28 mouse cellular contexts compared by ENCODE assay signal in the genomic region with DNA sequence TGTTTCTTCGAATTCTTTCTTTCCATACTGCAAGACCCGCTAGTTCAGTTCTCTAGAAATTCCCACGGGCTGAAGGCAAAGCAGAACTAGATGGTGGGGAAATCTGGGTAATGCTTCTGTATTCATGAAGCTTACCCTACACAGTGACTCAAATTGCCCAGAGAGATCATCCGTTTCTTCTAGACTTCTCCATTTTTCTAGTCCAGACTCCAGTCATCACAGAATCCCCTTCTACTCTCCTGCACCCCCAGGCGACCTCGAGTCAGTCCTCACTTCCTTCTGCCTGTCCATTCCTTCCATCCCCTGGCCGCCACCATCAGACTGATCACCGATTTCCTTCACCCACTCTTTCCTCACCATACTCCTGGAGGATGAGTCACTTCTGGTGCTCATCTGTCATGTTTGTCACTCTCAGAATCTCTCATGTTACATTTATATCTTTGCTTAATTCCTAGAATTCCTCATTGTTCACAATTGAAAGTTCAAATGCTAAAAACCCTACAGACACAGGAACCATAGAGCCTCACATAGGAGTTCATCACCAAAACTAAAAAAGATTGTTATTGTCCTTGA. TPM values are rescaled to one million over a fixed set of nuclear protein-coding genes. Genes with fewer than 3 reads are reported as not detected.
DNase-seq lines count a peak whose midpoint lies in the region; ATAC-seq and TF ChIP-seq lines count a peak whose summit lies in the region.
"Had no signal": no experiment of that assay in that cellular context is flagged by ENCODE, and none has a peak within 500 bp of the region (broad histone marks: within the 10 kb centered on the region; RNA-seq: fewer than 3 reads in every experiment).

No protein-coding gene starts in this region.

- no peak for TF ChIP-seq POLR2A in bone marrow macrophage, adult 2 months (IDR thresholded peaks at IDR 0.05; ENCODE audit: borderline replicate concordance, low read depth, low read length)

- ATAC-seq in megakaryocyte progenitor cell, adult 5-6 weeks (replicated peaks; ENCODE audit: poor library complexity): peak; percentile 69
- ATAC-seq: CD4-positive, CD25-positive, alpha-beta regulatory T cell, adult 4 months; intestine, embryonic 15.5 days had no signal

- no peak overlapping the region for H3K4me3 ChIP-seq in bone marrow macrophage, adult 2 months (ENCODE audit: insufficient read depth, low read length)
- H3K4me3 ChIP-seq: embryonic facial prominence, embryonic 10.5 days; forebrain, embryonic 12.5 days; hindbrain, embryonic 15.5 days; intestine, embryonic 15.5 days; midbrain, embryonic 10.5 days; stomach, embryonic 15.5 days had no signal

- peak; percentile 36 for DNase-seq in layer of hippocampus, adult 9-11 months
- DNase-seq in layer of hippocampus, postnatal 25 days (ENCODE audit: extremely low spot score in 1 of 2, low spot score in 1 of 2): no peak
- peak; percentile 43 for DNase-seq in right cerebral cortex, adult 18-20 months
- DNase-seq in right cerebral cortex, postnatal 10 days (ENCODE audit: low spot score in 2 of 2): no peak
- DNase-seq in T-cell, adult 2 months (ENCODE audit: low spot score): no peak
- DNase-seq in gastrocnemius, adult 8-10 months (ENCODE audit: low spot score in 2 of 2): no peak
- DNase-seq: adrenal gland, postnatal 14 days; cerebellum, adult 2 months; cerebellum, postnatal 36 days; heart, adult 18-20 months; heart, postnatal 36 days; kidney, postnatal 4 days; retina, postnatal 1 day; thymus, adult 18-20 months had no signal

- no peak for TF ChIP-seq CTCF in bone marrow macrophage, adult 2 months (IDR thresholded peaks at IDR 0.05; ENCODE audit: low read depth, low read length)

- H3K4me1 ChIP-seq in bone marrow macrophage, adult 2 months (ENCODE audit: control insufficient read depth, insufficient read depth, low read length): peaks cover 26% of the 10 kb centered on the region
- H3K4me1 ChIP-seq: embryonic facial prominence, embryonic 10.5 days; forebrain, embryonic 12.5 days; hindbrain, embryonic 15.5 days; intestine, embryonic 15.5 days; midbrain, embryonic 10.5 days; stomach, embryonic 15.5 days had no signal

- H3K27ac ChIP-seq in bone marrow macrophage, adult 2 months (ENCODE audit: insufficient read depth, low read depth, low read length): 0 out of 2 replicates have a peak overlapping the region, but pooled peaks have one; percentile 11
- H3K27ac ChIP-seq: embryonic facial prominence, embryonic 10.5 days; forebrain, embryonic 12.5 days; hindbrain, embryonic 15.5 days; intestine, embryonic 15.5 days; midbrain, embryonic 10.5 days; stomach, embryonic 15.5 days had no signal

RNA-seq across cellular contexts. Expression of a gene that starts 10.3 kb away (rescaled TPM):
- under 1 TPM; 0.61 to 0.69 TPM for total RNA-seq in layer of hippocampus, postnatal 25 days (2021)
- polyA plus RNA-seq in bone marrow macrophage, adult 2 months (2012; ENCODE audit: insufficient read depth, insufficient read length, missing spikeins): not detected in 2 replicates
- total RNA-seq in megakaryocyte progenitor cell, adult 5-6 weeks (2015): not detected in 2 replicates
- not detected in 2 replicates for total RNA-seq in megakaryocyte progenitor cell, adult 5-6 weeks (2017)
- not detected for total RNA-seq in gastrocnemius, adult 8-10 months (2022)
- total RNA-seq: gastrocnemius, adult 18-20 months; heart, adult 18-20 months; heart, postnatal 36 days had no signal
- polyA plus RNA-seq: CD4-positive, CD25-positive, alpha-beta regulatory T cell, adult 4 months; embryonic facial prominence, embryonic 10.5 days; G1E; kidney, embryonic 14.5 days; neural tube, embryonic 11.5 days had no signal

RNA-seq across cellular contexts. Expression of a gene that starts 23.1 kb away (rescaled TPM):
- 1 to 10 TPM in 1 of 2 experiments, under 1 TPM in 1; 0.81 to 1.1 TPM for total RNA-seq in layer of hippocampus, postnatal 25 days (2021)
- 22.2 and 24.5 TPM in 2 replicates for polyA plus RNA-seq in bone marrow macrophage, adult 2 months (2012; ENCODE audit: insufficient read depth, insufficient read length, missing spikeins)
- 89.0 and 91.6 TPM in 2 replicates for total RNA-seq in megakaryocyte progenitor cell, adult 5-6 weeks (2015)
- total RNA-seq in megakaryocyte progenitor cell, adult 5-6 weeks (2017): 58.9 and 59.7 TPM in 2 replicates
- total RNA-seq in gastrocnemius, adult 8-10 months (2022): not detected
- total RNA-seq: gastrocnemius, adult 18-20 months had no signal

RNA-seq across cellular contexts. Expression of a gene that starts 50.8 kb away (rescaled TPM):
- not detected for total RNA-seq in layer of hippocampus, postnatal 25 days (2021)
- polyA plus RNA-seq in bone marrow macrophage, adult 2 months (2012; ENCODE audit: insufficient read depth, insufficient read length, missing spikeins): 26.0 and 30.4 TPM in 2 replicates
- total RNA-seq in megakaryocyte progenitor cell, adult 5-6 weeks (2015): 1.4 and 1.8 TPM in 2 replicates
- 0.37 and 0.96 TPM in 2 replicates for total RNA-seq in megakaryocyte progenitor cell, adult 5-6 weeks (2017)
- total RNA-seq in gastrocnemius, adult 8-10 months (2022): not detected
- total RNA-seq: gastrocnemius, adult 18-20 months; midbrain, postnatal 0 days had no signal
- polyA plus RNA-seq: embryonic facial prominence, embryonic 10.5 days; forebrain, embryonic 12.5 days; hindbrain, embryonic 15.5 days; kidney, embryonic 14.5 days; midbrain, embryonic 10.5 days; neural tube, embryonic 11.5 days had no signal

Comparison
In these comparisons a context has a peak if more than half of its experiments do, and no peak if none do; other contexts are left out.
1. DNase-seq: peak in layer of hippocampus, adult 9-11 months (single experiment) and right cerebral cortex, adult 18-20 months (single experiment); none in layer of hippocampus, postnatal 25 days (0 of 2), right cerebral cortex, postnatal 10 days (0 of 2), T-cell, adult 2 months (single experiment) and gastrocnemius, adult 8-10 months (0 of 2).
2. RNA of a gene that starts 23.1 kb away (total RNA-seq): 58.9 to 91.6 TPM in megakaryocyte progenitor cell, adult 5-6 weeks; 0.81 to 1.1 TPM in layer of hippocampus, postnatal 25 days and not detected in gastrocnemius, adult 8-10 months; every median in the first group is over 10 times any median in the second.